Mouse (Mus musculus) limb, embryonic 10.5 days (tissue): ENCODE data around the gene Cd34. TPM values are rescaled to one million over a fixed set of nuclear protein-coding genes. Genes with fewer than 3 reads are reported as not detected.
A peak's percentile ranks its signal among the peaks of the same experiment; 100 is the strongest.

Experiments
- DNase-seq: peaks from one replicate; pipeline ENCODE4 v3.0.0-alpha.2; 2017; ENCODE audit warnings: low spot score
- H3K27ac ChIP-seq: fragments of 300-500 bp; sonication (generic); 2 replicates; pipeline ENCODE4 v1.5.1; 2016; ENCODE audit warnings: mild to moderate bottlenecking
- H3K27me3 ChIP-seq: fragments of 300-500 bp; sonication (generic); 2 replicates; pipeline ENCODE4 v1.6.1; 2016; ENCODE audit warnings: low read depth, mild to moderate bottlenecking; ENCODE audit not compliant: poor library complexity, severe bottlenecking
- H3K36me3 ChIP-seq: fragments of 300-500 bp; sonication (generic); 2 replicates; pipeline ENCODE4 v1.6.1; 2016; ENCODE audit warnings: mild to moderate bottlenecking, moderate library complexity
- H3K4me1 ChIP-seq: fragments of 300-500 bp; sonication (generic); 2 replicates; pipeline ENCODE4 v1.6.1; 2016
- H3K4me3 ChIP-seq: fragments of 300-500 bp; sonication (generic); 2 replicates; pipeline ENCODE4 v1.5.1; 2016; ENCODE audit warnings: mild to moderate bottlenecking, moderate library complexity
- H3K9me3 ChIP-seq: fragments of 300-500 bp; sonication (generic); replicated peaks from 2 replicates; pipeline ENCODE4 v1.6.1; 2016; ENCODE audit warnings: mild to moderate bottlenecking
- WGBS: fragments of 180-500 bp; shearing (Covaris S2); methylation state at CpG from one replicate; pipeline ENCODE4 v1.1.7; 2016; 5-methylcytosine and 5-hydroxymethylcytosine counted together
- polyA plus RNA-seq: library from polyadenylated mRNA; unstranded; fragments of >200 nt; fragmentation: Nextera tagmentation; extraction: Ambion mirVana; gene quantifications from 2 replicates; pipeline ENCODE4 v1.2.1, GENCODE M21; 2016

The Cd34 gene
- polyA plus RNA-seq = 51.7 and 52.3 TPM in 2 replicates

- Histone ChIP-seq H3K36me3 (no peaks in the 10 kb centered on the region), H3K9me3 (no peaks in the 10 kb centered on the region), H3K27ac (peak within 1 kb of the TSS; percentile 62), H3K4me3 (peak within 1 kb of the TSS; percentile 57), H3K4me1 (peaks cover 6% of the 10 kb centered on the region), H3K27me3 (peaks cover 30% of the 10 kb centered on the region)
- 2% methylated on average over 26 of the region's 26 CpGs for WGBS
- DNase-seq = peak; percentile 62
Measured at GRCm38 (mm10) chr1:194938715-194939114, at the start of gene Cd34. Cd34 (plus strand) TSS chr1:194938819.

DNA sequence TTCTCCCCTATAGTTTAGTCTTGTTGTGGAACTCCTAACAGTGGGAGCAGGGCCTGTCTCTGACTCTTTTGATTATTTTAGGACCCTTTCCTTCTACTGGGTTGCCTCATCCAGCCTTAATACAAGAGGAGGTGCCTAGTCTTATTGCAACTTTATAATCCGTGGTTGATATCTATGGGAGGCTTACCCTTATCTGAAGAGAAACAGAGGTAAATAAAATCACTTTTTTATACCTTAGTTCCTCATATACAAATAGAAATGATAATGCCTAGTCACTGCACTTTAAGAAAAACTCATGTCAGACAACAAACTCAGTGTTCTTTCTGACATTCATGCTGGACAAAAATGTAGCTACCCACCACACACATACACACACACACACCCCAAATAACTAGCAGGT is 44.1 kb upstream of the Cd34 start:
- H3K27ac ChIP-seq = no peak overlapping the region
- no peak for DNase-seq
- no peaks in the 10 kb centered on the region for H3K27me3 ChIP-seq
- no peak overlapping the region for H3K4me3 ChIP-seq
- H3K4me1 ChIP-seq = no peaks in the 10 kb centered on the region
- no peaks in the 10 kb centered on the region for H3K36me3 ChIP-seq
- 63% methylated on average over 1 of the region's 1 CpGs for WGBS
- H3K9me3 ChIP-seq = no peaks in the 10 kb centered on the region

GRCm38 (mm10) chr1:194895287-194895686 is 43.3 kb upstream of the Cd34 start:
- no peak overlapping the region for H3K4me3 ChIP-seq
- no peaks in the 10 kb centered on the region for H3K27me3 ChIP-seq
- no peak for DNase-seq
- no peaks in the 10 kb centered on the region for H3K36me3 ChIP-seq
- WGBS = 90% methylated on average over 3 of the region's 3 CpGs
- H3K27ac ChIP-seq = no peak overlapping the region
- H3K9me3 ChIP-seq = no peaks in the 10 kb centered on the region
- no peaks in the 10 kb centered on the region for H3K4me1 ChIP-seq

- no peak for DNase-seq
- H3K36me3 ChIP-seq = no peaks in the 10 kb centered on the region
- no peaks in the 10 kb centered on the region for H3K4me1 ChIP-seq
- no peak overlapping the region for H3K4me3 ChIP-seq
- H3K27ac ChIP-seq = no peak overlapping the region
- no peaks in the 10 kb centered on the region for H3K9me3 ChIP-seq
- no peaks in the 10 kb centered on the region for H3K27me3 ChIP-seq
Measured at GRCm38 (mm10) chr1:194901075-194901474, 37.5 kb upstream of the Cd34 start.

DNA sequence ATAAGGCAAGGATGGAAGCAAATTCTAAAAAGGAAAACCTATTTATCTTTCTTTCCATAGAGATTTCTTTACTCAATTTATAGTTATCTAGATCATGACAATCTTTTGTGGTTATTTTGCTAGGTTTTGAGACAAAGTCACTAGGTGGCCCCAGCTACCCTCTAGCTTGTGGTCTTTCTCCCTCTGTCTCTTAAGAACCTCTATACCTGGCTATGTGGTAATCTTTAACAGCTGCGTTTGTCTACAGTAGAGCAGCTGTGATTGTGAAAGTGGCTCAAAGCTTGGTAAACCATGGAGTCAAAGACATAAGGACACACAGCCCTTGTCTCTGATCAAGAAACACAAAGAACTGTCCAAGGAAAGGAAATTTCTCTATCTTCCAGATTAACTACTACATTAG is 36.8 kb upstream of the Cd34 start:
- H3K9me3 ChIP-seq = no peaks in the 10 kb centered on the region
- no peaks in the 10 kb centered on the region for H3K27me3 ChIP-seq
- no peaks in the 10 kb centered on the region for H3K36me3 ChIP-seq
- no peak overlapping the region for H3K27ac ChIP-seq
- DNase-seq = no peak
- H3K4me3 ChIP-seq = no peak overlapping the region
- 79% methylated on average over 1 of the region's 1 CpGs for WGBS
- no peaks in the 10 kb centered on the region for H3K4me1 ChIP-seq

DNA sequence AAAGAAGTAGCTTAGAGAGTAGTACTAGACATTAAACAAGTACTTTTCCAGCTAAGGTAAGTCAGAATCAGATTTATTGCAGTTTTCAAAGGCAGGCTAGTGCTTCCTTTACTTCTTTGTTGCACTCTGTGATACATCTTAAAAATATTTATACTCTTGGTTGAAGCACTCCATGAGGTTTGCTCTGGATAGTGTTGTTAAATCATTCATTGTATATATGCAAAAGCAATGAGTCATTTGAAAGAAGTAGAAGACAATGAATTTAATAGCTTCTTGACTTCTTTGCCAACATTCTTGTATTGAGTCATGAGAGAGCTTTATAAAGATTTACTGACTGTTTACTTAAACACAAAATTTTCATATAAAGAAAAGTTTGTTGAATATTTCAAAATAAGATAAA is 29.7 kb upstream of the Cd34 start:
- no peaks in the 10 kb centered on the region for H3K36me3 ChIP-seq
- no peak overlapping the region for H3K4me3 ChIP-seq
- no peak overlapping the region for H3K27ac ChIP-seq
- DNase-seq = no peak
- H3K9me3 ChIP-seq = no peaks in the 10 kb centered on the region
- H3K4me1 ChIP-seq = no peaks in the 10 kb centered on the region
- no peaks in the 10 kb centered on the region for H3K27me3 ChIP-seq

GRCm38 (mm10) chr1:194925753-194926350 is 12.8 kb upstream of the Cd34 start:
- Histone ChIP-seq H3K27ac (no peak overlapping the region), H3K4me1 (peaks cover 12% of the 10 kb centered on the region), H3K36me3 (no peaks in the 10 kb centered on the region), H3K9me3 (no peaks in the 10 kb centered on the region), H3K4me3 (no peak overlapping the region), H3K27me3 (no peaks in the 10 kb centered on the region)
- DNase-seq = no peak
- WGBS = 66% methylated on average over 1 of the region's 1 CpGs

- no peak for DNase-seq
- Histone ChIP-seq H3K9me3 (no peaks in the 10 kb centered on the region), H3K27ac (no peak overlapping the region), H3K4me3 (no peak overlapping the region), H3K4me1 (peaks cover 12% of the 10 kb centered on the region), H3K27me3 (no peaks in the 10 kb centered on the region), H3K36me3 (no peaks in the 10 kb centered on the region)
- WGBS = 50% methylated on average over 3 of the region's 3 CpGs
Measured at GRCm38 (mm10) chr1:194927887-194928286, 10.7 kb upstream of the Cd34 start.

GRCm38 (mm10) chr1:194929275-194929971 is 9.2 kb upstream of the Cd34 start:
- Histone ChIP-seq H3K4me1 (peaks cover 12% of the 10 kb centered on the region), H3K9me3 (no peaks in the 10 kb centered on the region), H3K4me3 (no peak overlapping the region), H3K36me3 (no peaks in the 10 kb centered on the region), H3K27ac (no peak overlapping the region), H3K27me3 (no peaks in the 10 kb centered on the region)
- WGBS = 75% methylated on average over 2 of the region's 2 CpGs
- no peak for DNase-seq

GRCm38 (mm10) chr1:194929972-194930355 is 8.7 kb upstream of the Cd34 start:
- Histone ChIP-seq H3K4me1 (peaks cover 11% of the 10 kb centered on the region), H3K27ac (no peak overlapping the region), H3K27me3 (no peaks in the 10 kb centered on the region), H3K4me3 (no peak overlapping the region), H3K9me3 (no peaks in the 10 kb centered on the region), H3K36me3 (no peaks in the 10 kb centered on the region)
- no peak for DNase-seq
- 63% methylated on average over 1 of the region's 1 CpGs for WGBS

DNA sequence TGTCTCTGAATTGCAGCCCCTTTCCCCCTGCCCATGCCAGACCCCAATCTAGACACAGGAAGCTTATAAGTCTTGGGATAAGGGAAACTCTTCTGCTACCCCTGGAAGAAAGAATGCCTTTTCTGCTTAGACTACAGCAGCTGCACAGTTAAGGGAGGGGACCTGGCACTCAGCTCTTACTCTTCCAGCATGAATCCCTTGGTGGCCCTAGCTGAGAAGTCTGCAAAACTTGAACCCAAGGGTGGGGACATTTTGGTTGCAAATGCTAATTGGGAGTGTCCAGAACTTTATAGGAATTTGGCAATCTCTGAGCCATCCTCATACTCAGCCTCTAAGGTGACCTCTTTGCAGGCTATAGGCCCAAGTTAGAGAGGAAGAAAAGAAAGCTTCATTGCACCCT is 7.9 kb upstream of the Cd34 start:
- no peaks in the 10 kb centered on the region for H3K27me3 ChIP-seq
- H3K9me3 ChIP-seq = no peaks in the 10 kb centered on the region
- H3K4me3 ChIP-seq = no peak overlapping the region
- H3K4me1 ChIP-seq = peaks cover 10% of the 10 kb centered on the region
- no peak for DNase-seq
- H3K27ac ChIP-seq = no peak overlapping the region
- H3K36me3 ChIP-seq = no peaks in the 10 kb centered on the region

GRCm38 (mm10) chr1:194935351-194935750 is 3.3 kb upstream of the Cd34 start:
- Histone ChIP-seq H3K9me3 (no peaks in the 10 kb centered on the region), H3K27ac (no peak overlapping the region), H3K27me3 (peaks cover 27% of the 10 kb centered on the region), H3K4me1 (peaks cover 6% of the 10 kb centered on the region), H3K4me3 (no peak overlapping the region), H3K36me3 (no peaks in the 10 kb centered on the region)
- DNase-seq = no peak
- WGBS = 37% methylated on average over 1 of the region's 1 CpGs

DNA sequence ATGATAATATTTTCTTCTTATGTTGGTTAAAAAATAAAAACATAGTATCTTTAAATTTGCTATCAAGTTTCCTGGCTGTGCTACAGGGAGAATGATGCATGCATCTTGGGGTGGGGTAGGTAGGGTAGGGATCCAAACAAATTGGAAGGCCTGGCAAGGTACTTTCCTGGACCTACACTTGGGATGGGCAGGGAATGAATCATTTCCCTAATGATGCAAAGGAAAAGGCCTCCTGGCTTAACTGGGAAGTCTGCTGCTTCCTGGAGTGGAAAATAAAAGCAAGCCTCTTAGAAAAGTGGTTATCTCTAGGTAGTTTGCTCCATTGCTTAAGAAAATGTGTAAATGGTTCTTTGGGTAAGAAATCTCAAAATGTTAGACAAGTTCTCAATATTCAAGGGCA is 2.9 kb downstream of the Cd34 start:
- Histone ChIP-seq H3K4me1 (peaks cover 10% of the 10 kb centered on the region), H3K27ac (no peak overlapping the region), H3K4me3 (no peak overlapping the region), H3K9me3 (no peaks in the 10 kb centered on the region), H3K27me3 (peaks cover 30% of the 10 kb centered on the region), H3K36me3 (no peaks in the 10 kb centered on the region)
- DNase-seq = no peak

- Histone ChIP-seq H3K9me3 (no peaks in the 10 kb centered on the region), H3K36me3 (no peaks in the 10 kb centered on the region), H3K4me3 (no peak overlapping the region), H3K27me3 (peaks cover 26% of the 10 kb centered on the region), H3K4me1 (peaks cover 10% of the 10 kb centered on the region), H3K27ac (no peak overlapping the region)
- DNase-seq = no peak
Measured at GRCm38 (mm10) chr1:194942912-194943311, 4.3 kb downstream of the Cd34 start.
